Mouse (Mus musculus): ENCODE measurements around the gene Mrpl36. TPM values are rescaled to one million over a fixed set of nuclear protein-coding genes. Genes with fewer than 3 reads are reported as not detected.
A peak's percentile ranks its signal among the peaks of the same experiment; 100 is the strongest.

The Mrpl36 gene
- 10 to 100 TPM; 57.4 to 60.5 TPM for total RNA-seq (2021)
- long read RNA-seq, experiment 1, transcript Mrpl36-201 (2 exons, 923 nt), result major isoform, 12 of 13 reads
- long read RNA-seq, experiment 1, partial matches to known transcripts, result 0 of 13 reads
- long read RNA-seq, experiment 1, other reads (novel, unspliced or antisense), result 1 of 13 reads
- long read RNA-seq, experiment 2, transcript Mrpl36-201 (2 exons, 923 nt), result major isoform, 84 of 90 reads
- long read RNA-seq, experiment 2, partial matches to known transcripts, result 4 of 90 reads
- long read RNA-seq, experiment 2, other reads (novel, unspliced or antisense), result 0 of 90 reads

DNA sequence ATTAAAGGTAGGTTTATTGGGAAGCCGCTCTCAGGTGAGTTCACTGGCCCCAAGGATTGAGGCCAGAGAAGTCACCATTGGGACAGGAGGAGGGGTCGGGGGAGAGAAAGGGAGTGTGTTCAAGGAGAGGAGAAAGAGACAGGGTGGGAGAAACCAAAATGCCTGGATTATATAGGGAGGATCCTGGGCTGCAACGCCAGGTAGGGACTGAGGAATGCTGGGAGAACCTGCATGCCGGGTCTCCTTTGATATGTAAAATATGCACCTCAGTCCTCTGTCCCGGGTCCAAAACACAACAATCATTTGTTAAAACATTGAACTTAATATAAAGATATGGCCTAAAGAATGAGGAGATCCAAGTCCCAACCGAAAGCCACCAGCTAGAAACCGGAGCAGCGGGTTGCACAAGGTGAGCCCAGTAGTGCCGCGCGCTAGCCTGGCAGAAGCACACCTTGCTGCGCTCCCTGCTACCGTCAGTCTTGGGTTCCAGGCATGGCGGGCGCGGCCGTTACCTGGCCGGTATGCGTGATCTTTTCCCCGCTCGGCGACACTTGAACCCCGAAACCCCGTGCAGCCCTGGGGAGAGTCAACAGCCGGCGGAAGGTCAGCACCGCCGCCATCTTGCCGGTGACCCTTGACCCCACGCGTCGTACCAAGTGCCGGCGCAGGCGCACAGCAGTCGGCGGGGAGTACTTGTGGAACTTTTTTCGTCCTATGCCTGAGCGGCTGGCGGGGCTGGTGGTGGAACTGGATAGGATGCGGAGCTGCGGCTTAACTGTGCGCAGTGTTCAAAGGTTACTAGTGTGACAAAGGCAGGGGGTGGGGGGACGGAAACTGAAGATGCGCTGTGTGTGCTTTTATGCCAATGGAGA is at the start of gene Mrpl36, which contains the start of gene Ndufs6:
TSS of gene Mrpl36 (plus strand) at position 687 of the 872 bp plus-strand sequence.
TSS of gene Ndufs6 (minus strand) at position 716 of the 872 bp plus-strand sequence.
- DNase-seq (ENCODE audit: low spot score in 2 of 2), result peak; percentile 93 to 94

- DNase-seq (ENCODE audit: low spot score in 2 of 2), result no peak
These were observed 49.1 kb upstream of the Mrpl36 start for GRCm38 (mm10) chr13:73279196-73279595.

GRCm38 (mm10) chr13:73282407-73282806 is 45.9 kb upstream of the Mrpl36 start:
- no peak for DNase-seq (ENCODE audit: low spot score in 2 of 2)

GRCm38 (mm10) chr13:73283534-73283933 is 44.8 kb upstream of the Mrpl36 start:
- DNase-seq (ENCODE audit: low spot score in 2 of 2), result no peak

GRCm38 (mm10) chr13:73290206-73290605 is 38.1 kb upstream of the Mrpl36 start:
- no peak for DNase-seq (ENCODE audit: low spot score in 2 of 2)

DNA sequence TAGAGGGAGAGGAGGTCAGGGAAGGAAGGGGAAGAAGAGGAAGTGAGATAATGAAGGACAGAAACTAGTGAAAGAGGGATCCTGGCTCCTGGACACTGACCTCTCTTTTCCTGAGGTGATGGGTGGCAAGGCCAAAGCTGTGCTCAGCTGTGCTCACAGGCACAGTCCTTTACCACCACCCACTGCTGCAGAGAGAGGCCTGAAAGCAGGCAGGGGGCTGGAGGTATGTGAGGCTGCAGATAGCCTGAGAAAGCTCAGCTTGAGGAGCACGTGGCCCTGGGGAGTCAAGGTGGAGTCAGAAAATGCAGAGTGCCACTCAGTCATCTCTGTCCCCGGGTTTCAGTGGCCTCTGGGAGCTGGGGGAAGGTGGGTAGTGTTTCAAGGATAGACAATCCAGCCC is 37.2 kb upstream of the Mrpl36 start:
- no peak for DNase-seq (ENCODE audit: low spot score in 2 of 2)

GRCm38 (mm10) chr13:73298717-73299116 is 29.6 kb upstream of the Mrpl36 start:
- no peak for DNase-seq (ENCODE audit: low spot score in 2 of 2)

DNA sequence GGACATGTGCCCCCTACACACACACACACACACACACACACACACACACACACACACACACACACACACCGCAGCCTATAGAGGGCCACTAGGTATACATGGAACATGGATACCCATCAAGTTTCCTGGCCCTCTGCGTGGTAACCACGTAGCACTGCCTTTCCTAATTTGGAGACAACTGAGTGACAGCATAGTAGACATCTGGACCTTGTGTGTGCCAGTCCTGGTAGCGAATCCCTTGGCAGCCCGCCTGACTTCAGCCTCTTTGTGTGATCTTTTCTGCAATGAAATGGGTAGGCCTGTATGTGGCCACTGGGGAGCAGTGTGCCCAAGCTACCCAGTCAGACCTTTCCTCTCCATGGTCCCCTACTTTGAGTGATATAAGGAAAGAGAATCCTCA is 29.0 kb upstream of the Mrpl36 start:
- DNase-seq (ENCODE audit: low spot score in 2 of 2), result no peak

GRCm38 (mm10) chr13:73304729-73305128 is 23.6 kb upstream of the Mrpl36 start:
- DNase-seq (ENCODE audit: low spot score in 2 of 2), result no peak

DNA sequence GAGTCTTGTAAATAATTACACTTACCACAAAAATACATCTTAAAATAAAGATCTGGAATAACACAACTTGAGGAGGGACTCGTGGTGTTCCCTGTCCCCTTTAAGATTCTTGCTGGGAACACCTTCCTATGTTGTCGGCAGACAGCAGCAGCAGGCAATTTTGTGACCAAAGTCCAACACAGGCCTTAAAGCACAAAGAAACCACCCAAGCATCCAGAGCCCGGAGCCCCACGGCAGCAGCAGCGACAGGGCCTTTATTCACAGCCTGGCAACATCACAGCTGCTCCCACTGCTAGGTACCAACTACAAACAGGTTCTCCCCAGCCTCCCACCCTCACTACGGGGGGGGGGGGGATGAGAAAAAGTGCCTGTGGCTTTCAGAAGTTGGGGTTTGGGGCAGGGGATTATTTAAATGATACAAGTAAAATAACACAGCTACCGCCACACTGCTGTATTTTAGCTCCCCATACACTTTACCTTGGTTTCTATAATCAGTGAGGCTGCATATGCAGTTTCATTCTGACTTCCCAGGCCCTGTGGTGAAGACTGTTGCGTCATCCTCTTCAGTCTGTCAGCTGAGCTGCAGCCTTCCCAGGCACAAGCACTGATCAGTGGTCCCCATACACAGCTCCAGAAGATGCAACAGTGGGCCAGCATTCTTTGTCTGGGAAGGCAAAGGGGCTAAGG is 22.8 kb upstream of the Mrpl36 start:
- DNase-seq (ENCODE audit: low spot score in 2 of 2), result no peak

DNA sequence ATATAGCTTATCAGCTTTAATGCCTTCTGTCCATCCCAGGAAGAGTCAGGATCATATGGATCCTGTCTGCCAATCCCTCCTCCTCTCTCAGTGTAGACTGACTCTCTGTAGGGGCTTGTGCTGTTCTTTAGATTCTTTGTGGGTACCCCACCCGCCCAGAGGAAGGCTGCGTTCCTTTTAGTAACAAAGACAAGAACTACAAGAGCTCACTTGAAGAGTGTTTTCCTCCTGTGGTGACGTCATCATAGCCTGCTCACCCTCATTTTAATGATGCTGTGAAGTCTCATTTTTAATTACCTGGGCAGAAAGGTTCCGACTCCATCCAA is 22.3 kb upstream of the Mrpl36 start:
- no peak for DNase-seq (ENCODE audit: low spot score in 2 of 2)

DNA sequence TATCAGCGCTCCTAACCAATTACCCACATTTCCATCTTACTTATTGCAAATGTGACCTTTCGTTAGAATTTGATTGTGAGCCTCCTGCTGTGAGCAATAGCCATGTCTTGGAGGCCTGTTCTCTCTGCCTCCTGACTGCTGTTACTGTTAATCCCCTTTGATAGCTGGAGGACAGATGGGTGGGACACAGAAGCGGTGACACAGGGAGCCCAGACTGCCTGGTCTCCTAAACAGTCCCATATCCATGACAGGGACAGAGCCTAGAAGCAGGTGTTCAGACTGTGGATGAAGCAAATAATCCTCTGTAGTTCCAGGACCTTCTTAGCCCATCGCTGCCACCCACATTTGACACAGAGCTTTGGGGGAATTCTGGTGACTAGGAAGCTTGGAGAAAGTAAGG is 21.9 kb upstream of the Mrpl36 start:
- DNase-seq (ENCODE audit: low spot score in 2 of 2), result no peak

- DNase-seq (ENCODE audit: low spot score in 2 of 2), result peak; percentile 41 to 52
These were observed 18.0 kb upstream of the Mrpl36 start for GRCm38 (mm10) chr13:73310183-73310929.

GRCm38 (mm10) chr13:73320048-73320447 is 8.3 kb upstream of the Mrpl36 start:
- no peak for DNase-seq (ENCODE audit: low spot score in 2 of 2)

DNA sequence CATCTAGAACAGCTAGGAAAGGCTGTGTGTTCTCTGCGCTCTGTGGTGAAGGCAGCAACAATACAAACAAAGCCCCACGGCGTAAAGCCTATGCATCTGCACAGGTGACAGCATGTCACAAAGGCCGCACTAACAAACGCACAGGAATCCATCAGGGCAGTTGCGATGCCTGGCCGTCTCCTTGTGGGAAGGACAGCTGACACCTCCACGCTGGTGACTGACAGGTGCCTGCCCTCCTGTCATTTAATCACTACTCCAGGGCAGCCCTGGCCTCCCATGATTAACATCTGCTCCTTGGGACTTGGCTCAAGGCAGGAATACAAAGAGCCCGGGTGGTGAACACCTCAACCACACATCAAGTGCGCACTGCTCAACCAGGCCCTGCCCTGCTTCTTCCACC is 5.7 kb upstream of the Mrpl36 start:
- DNase-seq (ENCODE audit: low spot score in 2 of 2), result no peak

GRCm38 (mm10) chr13:73323406-73323805 is 4.9 kb upstream of the Mrpl36 start:
- DNase-seq (ENCODE audit: low spot score in 2 of 2), result no peak

GRCm38 (mm10) chr13:73330844-73331501 is 2.7 kb downstream of the Mrpl36 start:
- peak; percentile 87 to 90 for DNase-seq (ENCODE audit: low spot score in 2 of 2)

DNA sequence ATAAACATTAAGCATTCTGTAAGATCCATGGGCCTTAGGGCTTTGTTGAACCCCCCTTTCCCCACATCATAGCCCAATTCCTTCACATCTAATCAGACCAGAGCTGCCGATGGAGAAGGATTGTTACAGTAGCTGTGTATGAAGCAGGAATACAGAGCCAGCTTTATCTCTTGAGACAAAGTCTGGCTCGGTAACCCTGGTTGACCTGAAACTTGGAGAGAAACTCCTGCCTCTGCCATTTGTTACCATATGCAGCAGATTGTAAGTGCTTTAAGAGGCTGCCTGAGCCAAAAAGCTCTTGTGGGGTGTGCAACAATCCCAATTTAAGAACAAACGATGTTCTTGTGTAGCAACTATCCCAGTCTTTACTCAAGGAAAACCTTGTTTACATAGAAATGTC is 3.4 kb downstream of the Mrpl36 start:
- DNase-seq (ENCODE audit: low spot score in 2 of 2), result no peak

GRCm38 (mm10) chr13:73336753-73337152 is 8.4 kb downstream of the Mrpl36 start:
- DNase-seq (ENCODE audit: low spot score in 2 of 2), result no peak

DNA sequence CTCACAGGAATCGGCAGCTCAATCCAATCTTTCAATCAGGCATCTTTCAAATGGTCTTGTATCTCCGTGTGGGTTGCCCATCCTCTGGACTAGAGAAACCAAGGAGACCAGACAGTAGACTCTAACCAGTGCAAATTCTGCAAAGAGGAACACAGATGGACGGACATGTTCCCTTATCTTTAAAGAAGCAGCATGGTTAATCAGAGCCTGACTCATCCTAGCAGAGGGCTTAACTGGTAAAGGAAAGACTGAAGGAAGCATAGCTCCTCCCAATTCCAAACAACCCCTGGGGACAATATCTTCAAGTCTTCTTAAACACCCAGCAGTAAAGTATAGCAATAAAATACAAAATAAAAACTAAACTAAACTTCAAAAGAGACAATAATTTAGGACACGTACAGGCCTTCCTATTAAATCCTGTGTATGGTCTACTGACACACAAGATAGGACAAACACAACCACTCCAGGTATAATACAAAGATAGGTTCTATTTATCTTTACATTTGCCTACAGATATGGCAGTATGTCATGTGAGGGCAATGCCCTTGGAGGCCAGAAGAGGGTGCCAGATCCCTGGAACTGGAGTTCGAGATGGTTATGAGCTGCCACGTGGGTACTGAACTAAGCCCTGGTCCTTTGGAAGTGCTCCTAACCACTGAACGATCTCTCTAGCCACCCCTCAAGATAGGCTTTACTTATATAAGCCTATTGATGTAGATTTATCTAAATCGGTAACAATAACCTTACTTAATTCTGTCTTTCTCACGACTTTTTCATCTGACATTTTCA is 17.0 kb downstream of the Mrpl36 start:
- no peak for DNase-seq (ENCODE audit: low spot score in 2 of 2)
